Mouse (Mus musculus) ES-Bruce4 (cell line): ENCODE data around the gene Entpd4b.
"Not testable (repeated sequence)": the region's sequence is repeated elsewhere in the genome, so short reads cannot be mapped to it uniquely, and the experiment has no call there.

Experiments
- CTCF ChIP-seq: IDR thresholded peaks from one replicate; pipeline ENCODE4 v1.8.1; 2011; ENCODE audit warnings: low read depth, low read length
- EP300 ChIP-seq: IDR thresholded peaks from 2 replicates; pipeline ENCODE4 v1.6.1; 2011; ENCODE audit warnings: low read depth, low read length; ENCODE audit not compliant: insufficient read depth
- POLR2A ChIP-seq: IDR thresholded peaks from one replicate; pipeline ENCODE4 v1.8.1; 2011; ENCODE audit warnings: low read length; ENCODE audit not compliant: insufficient read depth

GRCm38 (mm10) chr14:69507000-69507399 lies 48.2 kb upstream of the Entpd4b start:
- TF ChIP-seq CTCF, POLR2A, EP300: not testable (repeated sequence)
